Mouse (Mus musculus) retina, embryonic 14.5 days (tissue): Measurements from ENCODE around the gene Esrrb.

Source experiments
- DNase-seq: peaks from one replicate; pipeline ENCODE4 v3.0.0-alpha.2; 2015; ENCODE audit warnings: low spot score

Esrrb gene

DNA sequence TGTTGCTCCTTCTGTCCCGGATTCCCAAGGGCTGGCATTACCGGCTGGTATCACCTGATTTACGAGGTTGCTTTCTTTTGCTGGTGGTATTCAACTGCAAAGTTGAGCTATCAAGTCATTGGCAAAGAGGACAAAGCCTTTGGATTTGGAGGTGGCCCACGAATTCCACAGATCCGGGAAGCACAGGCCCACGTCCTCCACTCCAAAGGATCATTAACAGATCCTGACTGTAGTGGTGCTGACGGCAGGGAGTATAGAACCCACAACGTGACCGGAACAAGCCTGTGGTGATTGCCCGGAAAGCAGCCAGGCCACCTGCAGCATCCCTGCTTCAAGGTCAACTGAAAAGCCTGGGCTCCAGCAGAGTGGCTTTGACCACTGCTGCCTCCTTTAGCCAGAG is 140.8 kb downstream of the Esrrb start:
- DNase-seq: no peak

DNA sequence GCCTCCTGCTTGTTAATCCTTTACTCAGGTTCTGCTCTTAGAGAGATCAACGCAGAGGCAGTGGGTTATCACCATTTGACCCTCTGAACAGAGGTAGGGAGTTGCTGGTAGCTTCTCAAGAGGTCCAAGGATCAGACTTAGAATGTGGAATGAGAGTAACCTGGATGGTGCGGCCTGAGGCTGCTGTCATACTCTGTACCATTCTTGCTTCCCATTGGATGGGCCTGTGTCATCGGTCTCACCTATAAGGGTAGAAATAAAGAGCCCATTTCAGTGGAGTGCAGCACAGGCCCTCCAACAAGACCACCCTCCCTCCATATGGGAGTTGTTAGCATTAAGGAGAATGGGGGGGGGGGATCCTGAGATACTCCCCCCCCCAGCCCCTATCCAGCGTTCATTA is 143.0 kb downstream of the Esrrb start:
- no peak for DNase-seq

DNA sequence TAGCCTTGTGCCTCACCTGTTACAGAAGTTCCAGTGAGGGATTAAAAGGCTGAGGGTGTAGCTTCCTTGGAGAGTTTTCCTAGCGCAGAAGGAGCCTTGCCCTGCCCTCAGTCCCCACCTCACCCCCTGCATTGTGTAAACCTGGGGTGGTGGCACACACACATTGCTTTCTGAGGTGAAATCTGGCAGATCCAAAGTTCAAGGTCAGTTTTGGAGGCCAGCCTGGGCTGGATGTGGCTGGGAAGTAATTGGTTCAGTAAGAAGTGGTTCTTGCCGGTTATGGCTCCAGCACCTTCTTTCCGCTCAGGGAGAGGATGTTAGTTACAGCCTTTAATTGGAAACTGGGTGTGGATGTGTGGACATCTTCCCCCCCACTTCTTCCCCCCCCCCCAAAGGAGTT is 143.4 kb downstream of the Esrrb start:
- DNase-seq: no peak

DNA sequence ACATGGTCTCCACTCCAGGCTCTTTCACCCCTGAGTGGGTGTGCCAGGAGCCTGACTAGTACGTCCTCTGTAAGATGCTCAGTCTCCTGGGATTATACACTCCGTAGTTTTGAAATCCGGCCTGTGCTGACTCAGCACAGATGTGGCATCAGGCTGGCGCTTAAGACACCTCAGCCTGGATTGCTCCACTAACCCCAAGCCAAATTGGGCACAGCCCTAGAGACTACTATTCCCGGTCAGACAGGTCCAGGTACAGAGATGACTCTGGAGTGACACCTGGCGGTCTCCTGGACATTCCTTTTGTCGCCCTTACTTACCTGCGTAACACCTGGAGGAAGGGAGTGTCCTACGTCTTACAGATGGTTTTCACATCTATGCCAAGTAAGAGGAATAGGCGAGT is 146.8 kb downstream of the Esrrb start:
- DNase-seq: no peak

DNA sequence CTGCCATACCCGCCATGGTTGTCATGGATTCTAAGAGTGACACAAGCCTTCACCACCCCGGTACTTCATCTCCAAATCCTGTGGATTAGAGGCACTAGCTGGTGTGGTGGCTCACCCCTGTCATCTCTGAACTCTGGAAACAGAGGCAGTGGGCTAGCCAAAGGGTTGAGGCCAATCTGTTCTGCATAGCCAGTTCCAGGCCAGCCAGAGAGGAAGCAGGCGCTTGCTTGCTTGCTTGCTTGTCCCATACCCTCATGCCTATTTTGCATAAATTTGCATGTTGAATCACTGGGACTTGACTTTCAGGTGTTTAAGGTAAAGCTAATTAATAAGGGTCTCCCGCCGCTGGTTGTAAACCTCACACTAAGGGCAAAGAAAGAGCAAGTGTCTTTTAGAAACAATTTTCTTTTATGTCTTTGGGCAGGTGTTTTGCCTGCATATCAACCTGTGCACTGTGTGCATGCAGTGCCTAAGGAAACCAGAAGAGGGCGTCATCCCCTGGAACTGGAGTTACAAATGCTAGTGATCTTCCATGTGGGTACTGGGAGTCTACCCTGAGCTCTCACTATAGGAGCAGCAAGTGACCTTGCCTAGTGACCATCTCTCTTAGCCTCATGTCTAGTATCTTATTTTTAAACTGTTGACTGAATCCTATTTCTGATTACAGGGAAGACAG is 147.5 kb downstream of the Esrrb start:
- no peak for DNase-seq

DNA sequence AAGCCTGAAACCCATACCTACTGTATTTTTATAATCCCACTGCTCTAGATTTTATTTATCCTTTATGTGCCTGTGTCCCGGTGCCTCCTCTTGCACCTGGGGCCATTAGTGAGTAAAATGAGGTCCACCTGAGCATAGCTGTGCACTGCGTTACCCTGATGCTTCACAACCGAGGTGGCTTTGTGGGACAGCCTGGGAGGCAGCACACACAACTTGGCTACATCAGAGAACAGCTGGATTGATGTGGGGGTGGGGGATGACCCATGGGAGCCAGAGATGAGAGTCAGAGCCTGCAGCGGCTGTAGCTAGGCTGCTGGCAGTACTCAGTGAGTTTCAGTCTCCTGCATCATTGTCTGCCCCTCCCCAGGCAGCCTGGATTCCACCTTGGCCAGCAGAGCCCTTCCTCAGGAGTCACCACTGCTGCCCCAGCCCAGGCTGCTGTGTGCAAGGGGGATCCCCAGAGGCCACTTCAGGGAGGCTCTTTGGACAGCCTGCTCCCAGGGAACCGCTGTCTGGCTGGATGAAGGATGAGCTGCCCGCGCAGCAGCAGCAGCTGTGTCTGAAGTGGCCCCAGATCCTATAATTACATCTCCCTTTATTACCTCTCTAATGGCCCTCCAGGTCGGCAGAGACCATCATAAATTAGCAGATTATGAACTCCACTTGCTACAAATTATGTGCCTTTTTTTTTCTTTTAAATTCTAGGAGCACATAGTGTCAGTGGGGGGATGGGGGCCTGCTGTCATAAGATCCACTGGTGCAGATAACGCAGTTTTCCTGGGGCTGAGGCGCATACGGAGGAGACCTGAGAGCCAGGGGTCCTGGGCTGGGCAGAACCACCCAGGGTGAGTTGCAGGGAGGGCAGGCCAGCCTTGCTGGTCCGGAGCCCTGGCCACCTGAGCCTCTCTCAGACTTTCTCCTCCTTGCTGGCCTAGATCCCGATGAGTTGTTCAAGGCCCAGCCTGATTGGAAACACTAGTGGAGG is 148.7 kb downstream of the Esrrb start:
- peak; percentile 41 for DNase-seq

DNA sequence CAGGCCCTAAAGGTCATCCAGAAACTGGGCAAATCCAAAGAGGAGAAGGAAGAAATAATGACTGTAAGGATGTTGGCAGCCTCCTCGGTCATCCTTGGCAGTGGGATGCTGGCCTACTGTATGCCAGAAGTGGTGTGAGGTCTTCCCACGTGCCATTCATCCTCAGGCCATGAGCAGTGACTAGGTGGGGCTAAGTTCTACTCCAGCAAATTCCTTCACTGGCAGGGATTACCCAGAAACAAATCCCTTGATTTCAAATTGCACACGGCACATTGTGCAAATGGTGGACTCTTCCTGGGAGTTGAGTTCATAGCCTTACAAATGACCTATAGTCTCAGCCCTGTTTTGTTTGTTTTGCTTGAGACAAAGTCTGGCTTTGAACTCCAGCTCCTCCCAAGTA is 151.4 kb downstream of the Esrrb start:
- DNase-seq: no peak

DNA sequence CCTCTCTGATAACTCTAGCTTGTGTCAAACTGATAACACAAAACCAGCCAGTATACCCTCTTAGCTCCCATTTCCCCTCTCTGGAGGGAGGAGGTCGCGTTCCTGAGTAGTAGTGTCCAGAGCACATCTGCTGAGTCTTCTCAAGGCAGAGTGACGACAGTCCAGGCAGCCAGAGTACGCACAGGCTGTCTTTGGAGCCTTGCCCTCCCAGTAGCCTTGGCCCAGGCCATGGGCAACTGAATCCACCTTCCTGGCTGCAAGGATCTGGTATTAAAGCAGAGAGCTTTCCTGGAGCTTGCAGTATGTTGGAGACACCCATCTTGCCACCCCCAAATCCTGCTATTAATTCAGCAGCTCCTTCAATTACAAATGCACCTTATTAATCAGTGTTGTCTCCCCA is 152.7 kb downstream of the Esrrb start:
- DNase-seq: no peak

DNA sequence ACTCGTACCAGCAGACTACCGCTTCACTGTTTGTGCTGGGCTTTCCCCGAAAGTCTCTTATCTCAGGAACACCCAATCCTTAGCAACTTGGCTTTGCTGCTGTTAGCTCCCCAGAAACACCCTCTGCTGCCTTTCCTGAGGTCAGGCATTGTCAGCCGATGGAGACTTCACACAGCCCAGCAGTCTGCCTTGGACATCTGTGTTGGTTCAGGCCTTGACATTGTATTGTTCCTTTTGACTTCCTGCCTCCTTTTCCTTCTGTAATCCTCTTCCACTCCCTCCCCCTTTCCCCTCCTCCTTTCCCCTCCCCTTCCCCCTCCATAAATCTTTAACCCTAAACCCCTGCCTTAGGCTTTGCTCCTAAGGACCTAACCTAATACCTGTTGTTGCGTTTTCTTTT is 155.7 kb downstream of the Esrrb start:
- no peak for DNase-seq

DNA sequence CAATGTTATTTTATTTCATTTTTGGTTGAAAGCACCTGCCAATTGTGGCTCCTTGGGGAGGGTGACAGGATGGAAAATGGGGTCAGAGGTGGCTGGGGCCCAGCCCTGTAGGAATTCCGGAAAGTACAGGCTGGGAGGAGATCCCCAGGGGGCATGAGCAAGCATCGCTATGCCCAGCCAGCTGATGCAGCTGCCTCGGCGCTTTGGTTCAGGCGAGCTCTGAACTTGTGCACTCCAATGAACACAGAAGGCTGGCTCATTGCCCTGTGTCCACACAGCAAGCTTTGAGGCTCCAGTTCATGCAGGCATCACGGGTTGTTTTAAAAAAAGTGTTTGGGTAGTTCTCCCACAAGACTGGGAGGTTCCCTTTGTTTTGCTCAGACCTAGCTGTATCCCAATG is 156.8 kb downstream of the Esrrb start:
- peak; percentile 54 for DNase-seq

DNA sequence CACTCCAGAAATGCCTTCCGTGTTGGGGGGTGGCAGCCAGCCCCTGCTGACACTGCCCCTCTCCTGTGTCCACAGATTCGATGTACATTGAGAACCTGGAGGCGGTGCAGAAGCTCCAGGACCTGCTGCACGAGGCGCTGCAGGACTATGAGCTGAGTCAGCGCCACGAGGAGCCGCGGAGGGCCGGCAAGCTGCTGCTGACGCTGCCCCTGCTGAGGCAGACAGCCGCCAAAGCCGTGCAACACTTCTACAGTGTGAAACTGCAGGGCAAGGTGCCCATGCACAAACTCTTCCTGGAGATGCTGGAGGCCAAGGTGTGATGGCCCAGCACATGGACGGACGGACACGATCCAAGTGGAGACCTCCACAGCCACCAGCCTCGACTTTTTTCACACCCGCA is 157.8 kb downstream of the Esrrb start:
- DNase-seq: peak; percentile 26

DNA sequence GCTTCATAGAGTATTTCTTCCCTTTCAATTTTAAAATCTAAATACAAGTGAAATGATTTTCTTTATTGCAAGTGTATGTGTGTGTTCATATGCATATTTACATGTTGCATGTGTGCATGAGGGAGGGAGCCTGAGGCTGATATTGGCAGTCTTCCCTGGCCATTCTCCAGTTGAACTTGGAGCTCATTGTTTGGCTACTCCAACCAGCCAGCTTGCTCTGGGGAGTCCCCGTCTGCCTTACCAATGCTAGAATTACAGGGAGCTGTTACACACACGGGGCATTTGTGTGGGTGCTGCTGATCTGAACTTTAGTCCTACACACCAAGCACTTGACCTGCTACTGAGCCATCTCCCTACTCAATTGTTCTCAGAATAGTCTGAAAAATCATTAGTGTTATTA is 173.4 kb downstream of the Esrrb start:
- no peak for DNase-seq

DNA sequence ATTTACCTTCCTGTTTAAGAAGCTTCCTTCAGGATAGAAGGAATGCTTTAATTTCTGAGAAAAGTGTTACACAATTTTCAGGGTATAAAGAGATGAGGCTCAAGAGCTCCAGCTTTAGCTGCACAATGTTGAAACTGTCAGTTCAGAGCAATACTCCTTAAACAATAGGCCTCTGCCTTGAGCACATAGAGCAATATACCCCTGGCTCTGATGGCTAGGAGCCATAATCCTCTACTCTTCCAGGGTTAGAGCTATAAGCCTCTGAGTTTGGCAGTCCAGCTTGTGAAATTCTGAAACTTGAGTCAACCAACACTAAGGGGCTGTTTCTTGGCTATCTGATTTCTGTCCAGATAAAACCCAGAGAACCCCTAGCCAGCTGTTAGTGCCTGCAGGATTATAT is 176.9 kb downstream of the Esrrb start:
- no peak for DNase-seq

DNA sequence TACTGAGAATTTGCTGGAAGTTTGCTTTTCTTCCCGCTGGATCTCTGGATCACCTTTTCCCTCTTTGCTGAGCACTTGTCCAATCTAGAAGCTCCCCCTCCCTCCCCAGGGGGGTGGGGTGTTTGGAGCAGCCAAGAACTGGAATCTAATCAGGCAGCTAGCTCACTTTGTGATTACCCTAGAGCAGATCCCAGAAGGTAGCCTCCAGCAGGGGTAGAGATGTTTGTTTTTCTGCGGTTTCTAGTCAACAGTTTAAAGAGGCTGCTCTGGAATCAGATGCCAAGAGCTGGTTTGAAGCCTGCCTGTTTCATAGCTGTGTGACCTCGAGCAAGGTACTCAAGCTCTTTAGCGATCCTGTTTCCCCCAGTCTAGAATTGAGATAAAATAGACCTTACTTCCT is 177.8 kb downstream of the Esrrb start:
- DNase-seq: no peak

DNA sequence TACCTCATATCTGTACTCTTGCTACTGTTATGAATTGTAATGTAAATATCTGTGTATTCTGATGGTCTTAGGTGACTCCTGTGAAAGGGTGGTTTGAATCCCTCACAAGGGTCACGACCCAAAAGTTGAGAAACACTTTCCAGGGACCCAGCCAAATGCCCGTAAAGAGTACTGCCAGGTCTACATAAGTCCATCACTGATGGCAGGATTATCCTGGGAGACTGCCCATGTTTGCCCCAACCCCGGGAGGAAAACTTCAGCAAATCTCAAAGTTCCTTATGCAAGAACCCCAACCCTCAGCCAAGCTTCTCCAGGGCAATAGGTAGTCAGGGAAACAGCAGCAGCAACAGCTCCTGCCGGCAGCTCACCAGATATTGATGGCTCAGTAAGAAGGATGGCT is 178.6 kb downstream of the Esrrb start:
- DNase-seq: no peak

DNA sequence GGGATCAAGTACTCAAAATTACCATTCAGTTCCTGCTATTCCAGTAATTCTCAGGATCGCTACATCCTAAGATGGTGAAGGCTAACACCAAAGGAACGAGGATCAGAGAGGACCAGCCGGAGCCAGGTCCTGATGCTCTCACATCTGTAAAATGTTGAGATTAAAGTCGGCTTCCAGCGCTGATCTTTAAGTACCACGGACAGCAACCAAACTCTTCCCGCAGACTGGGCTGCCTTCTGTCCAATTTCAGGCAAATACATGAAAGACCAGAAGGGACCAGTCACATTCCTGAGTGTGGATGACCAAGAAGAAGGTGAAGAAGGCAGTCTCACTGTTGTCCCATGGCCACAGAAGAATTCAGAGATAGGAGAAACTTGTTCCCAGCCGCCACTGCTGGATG is 186.9 kb downstream of the Esrrb start:
- peak; percentile 53 for DNase-seq

DNA sequence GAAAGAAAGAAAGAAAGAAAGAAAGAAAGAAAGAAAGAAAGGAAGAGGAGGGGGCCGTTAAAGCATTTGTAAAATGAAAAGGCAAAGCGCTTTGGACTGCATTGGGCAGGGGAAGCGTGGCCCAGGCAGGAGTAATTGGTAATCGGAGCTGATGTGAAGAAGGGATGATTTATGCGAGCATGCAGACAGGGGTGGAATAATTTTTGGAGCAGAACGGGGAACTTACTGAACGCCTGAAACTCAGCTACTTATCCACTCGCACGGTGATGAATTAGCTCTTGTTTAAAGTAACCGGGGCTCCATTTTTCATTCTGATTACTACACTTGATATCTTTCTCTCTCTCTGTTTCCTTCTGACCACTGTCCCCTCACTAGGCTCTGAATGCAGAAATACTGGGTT is 192.1 kb downstream of the Esrrb start:
- DNase-seq: no peak

DNA sequence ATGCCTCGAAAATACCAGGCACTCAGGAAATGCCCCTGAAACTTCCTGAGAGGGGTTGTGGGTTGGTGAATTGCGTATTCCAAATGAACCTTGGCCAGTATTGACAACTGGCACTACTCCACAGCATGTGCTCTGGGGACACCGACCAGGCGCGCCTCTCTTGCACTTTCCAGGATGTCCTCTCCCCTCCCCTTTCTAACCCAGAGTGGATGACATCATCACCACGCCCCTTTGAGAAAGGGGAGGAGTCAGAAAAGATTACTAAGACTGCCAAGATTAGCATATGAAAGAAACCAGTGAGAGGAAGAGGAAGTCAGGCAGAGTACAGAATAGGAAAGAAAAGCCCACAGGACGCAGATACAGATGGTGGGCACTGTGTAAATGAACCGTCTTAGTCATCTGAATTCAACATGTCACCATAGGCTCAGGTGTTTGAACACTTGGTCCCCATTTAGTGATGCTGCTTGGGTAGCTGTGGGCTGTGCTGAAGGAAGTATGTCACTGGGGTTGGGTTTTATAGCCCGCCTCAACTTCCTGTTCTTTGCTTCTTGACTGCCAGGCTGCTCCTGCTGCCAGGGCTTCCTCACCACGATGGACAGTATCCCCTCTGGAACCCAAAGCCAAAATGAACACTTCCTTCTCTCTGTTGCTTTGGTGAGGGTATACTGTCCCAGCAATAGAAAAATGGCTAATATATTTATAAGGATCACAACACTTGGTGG is 196.0 kb downstream of the Esrrb start:
- DNase-seq: peak; percentile 24

DNA sequence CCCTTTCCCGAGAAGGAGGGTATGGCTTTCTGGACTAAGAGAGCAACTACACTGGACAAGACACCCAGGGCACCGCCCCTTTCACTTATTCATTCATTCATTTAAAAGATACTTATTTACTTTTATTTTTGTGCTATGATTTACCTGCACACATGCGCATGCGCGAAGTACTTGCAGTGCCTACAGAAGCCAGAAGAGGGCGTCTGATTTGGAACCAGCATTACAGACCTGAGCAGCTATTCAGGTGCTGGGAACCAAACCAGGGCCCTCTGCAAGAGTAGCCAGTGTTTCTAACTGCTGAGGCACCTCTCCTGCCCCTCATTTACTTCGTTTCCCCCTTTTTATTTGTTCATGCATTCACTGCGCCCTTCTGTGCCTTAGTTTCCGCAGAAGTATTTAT is 198.0 kb downstream of the Esrrb start:
- DNase-seq: no peak

DNA sequence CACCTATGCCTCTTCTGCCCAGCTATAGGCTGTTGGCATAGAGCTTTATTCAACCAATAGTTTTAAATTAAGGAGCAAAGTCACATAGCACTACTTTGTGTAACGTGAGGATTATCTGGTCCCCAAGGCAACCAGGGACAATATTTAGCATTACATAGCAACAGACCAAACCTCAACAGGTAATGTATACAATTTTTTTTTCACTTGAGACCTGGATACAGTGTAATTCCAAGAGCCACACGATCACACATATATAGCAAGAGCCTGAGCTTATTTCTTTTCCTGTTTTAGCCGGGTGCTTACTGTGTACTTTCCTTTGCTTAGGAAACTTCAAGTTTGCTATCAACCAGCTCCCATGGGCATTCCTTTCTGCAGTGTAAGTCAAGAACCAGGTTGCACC is 201.8 kb downstream of the Esrrb start:
- no peak for DNase-seq

DNA sequence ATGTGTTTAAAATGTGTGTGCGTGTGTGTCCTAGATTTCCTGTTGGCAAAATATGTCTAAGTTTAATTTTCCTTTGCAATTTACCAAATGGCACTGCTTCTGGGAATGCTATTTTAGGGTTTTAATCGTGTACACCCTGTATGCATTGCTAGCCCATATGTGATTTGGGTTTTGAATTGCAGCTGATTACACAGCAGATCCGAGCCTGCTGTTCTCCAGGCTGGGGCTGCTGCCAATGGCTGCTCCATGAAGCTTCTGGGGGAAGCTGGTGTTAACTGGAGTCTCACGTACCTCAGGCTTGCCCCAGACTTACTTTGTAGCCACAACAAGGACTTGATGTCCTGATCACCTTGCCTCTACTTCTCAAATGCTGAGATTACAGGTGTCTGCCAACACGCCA is 205.1 kb downstream of the Esrrb start:
- DNase-seq: no peak
